Mouse (Mus musculus) liver, embryonic 14.5 days (tissue): ENCODE data around the gene Prkg1. TPM values are rescaled to one million over a fixed set of nuclear protein-coding genes. Genes with fewer than 3 reads are reported as not detected.

ENCODE experiments used
- ATAC-seq: fragments of 200-750 bp; cut with Nextera tagmentation; 2 replicates; pipeline ENCODE4 v1.8.0; 2017; ENCODE audit warnings: moderate number of reproducible peaks, mild to moderate bottlenecking, moderate library complexity; ENCODE audit not compliant: insufficient read depth
- DNase-seq, 3 experiments: peaks; one replicate each; pipeline ENCODE4 v3.0.0-alpha.2; 2012 to 2013; ENCODE audit warnings: low read depth in 3 of 3, low spot score in 3 of 3
- H3K27ac ChIP-seq: fragments of 300-500 bp; sonication (generic); 2 replicates; pipeline ENCODE4 v1.5.1; 2014; ENCODE audit warnings: moderate library complexity, mild to moderate bottlenecking, control low read depth, inconsistent platforms
- H3K27me3 ChIP-seq: fragments of 300-500 bp; sonication (generic); 2 replicates; pipeline ENCODE4 v1.6.1; 2014; ENCODE audit warnings: mild to moderate bottlenecking, low read length, moderate library complexity; ENCODE audit not compliant: control insufficient read depth, insufficient read depth
- H3K36me3 ChIP-seq: fragments of 300-500 bp; sonication (generic); replicated peaks from 2 replicates; pipeline ENCODE4 v1.6.1; 2014; ENCODE audit warnings: low read depth; ENCODE audit not compliant: control insufficient read depth, insufficient read depth
- H3K4me1 ChIP-seq, 2 experiments: fragments of 200-500 bp in 1 of 2; fragments of 300-500 bp in 1 of 2; sonication (generic) in 1 of 2; replicated peaks; 2 replicates each; pipeline ENCODE4 v1.6.1; 2012 to 2014; ENCODE audit warnings: antibody characterized with exemption in 1 of 2, inconsistent platforms in 1 of 2, low read length in 1 of 2; ENCODE audit not compliant: control insufficient read depth in 2 of 2, insufficient read depth in 2 of 2
- H3K4me2 ChIP-seq: fragments of 300-500 bp; sonication (generic); 2 replicates; pipeline ENCODE4 v1.6.1; 2014; ENCODE audit warnings: low read depth, mild to moderate bottlenecking, control low read depth, moderate library complexity
- H3K4me3 ChIP-seq, 2 experiments: fragments of 200-500 bp in 1 of 2; fragments of 300-500 bp in 1 of 2; sonication (generic) in 1 of 2; 2 replicates each; pipeline ENCODE4 v1.5.1; 2012 to 2014; ENCODE audit warnings: low read depth in 2 of 2, low read length in 2 of 2, mild to moderate bottlenecking in 2 of 2, control low read depth in 1 of 2, inconsistent platforms in 1 of 2, moderate library complexity in 1 of 2; ENCODE audit not compliant: insufficient read depth in 1 of 2
- H3K9ac ChIP-seq: fragments of 300-500 bp; sonication (generic); replicated peaks from 2 replicates; pipeline ENCODE4 v1.6.1; 2014; ENCODE audit warnings: mild to moderate bottlenecking, control low read depth, moderate library complexity
- H3K9me3 ChIP-seq: fragments of 300-500 bp; sonication (generic); 2 replicates; pipeline ENCODE4 v1.6.1; 2016; ENCODE audit warnings: low read length, mixed read lengths; ENCODE audit not compliant: control insufficient read depth
- CTCF ChIP-seq: IDR thresholded peaks from 2 replicates; pipeline ENCODE4 v1.5.1; 2016; ENCODE audit warnings: antibody characterized with exemption, low read depth, control low read depth
- EP300 ChIP-seq: IDR thresholded peaks from 2 replicates; pipeline ENCODE4 v1.6.1; 2016; ENCODE audit warnings: antibody characterized with exemption, low read depth
- WGBS: fragments of 180-500 bp; shearing (Covaris S2); extraction: QIAGEN DNeasy Blood & Tissue Kit; methylation state at CpG from one replicate; pipeline ENCODE4 v1.1.7; 2014; ENCODE audit not compliant: insufficient replicate concordance; 5-methylcytosine and 5-hydroxymethylcytosine counted together
- polyA plus RNA-seq, 2 experiments: library from polyadenylated mRNA; depleted of rRNA in 1 of 2; stranded (reverse) in 1 of 2; unstranded in 1 of 2; fragments of >200 nt; fragmentation: Nextera tagmentation in 1 of 2; extraction: Ambion mirVana in 1 of 2; gene quantifications; 2 replicates each; pipeline versions ENCODE4 v1.2.1 to v1.2.3; 2012 to 2014

The Prkg1 gene
- polyA plus RNA-seq (2012; rRNA removed) (0.40 and 0.50 TPM in 2 replicates), polyA plus RNA-seq (2014; fragmentation: Nextera tagmentation; extraction: Ambion mirVana) (0.47 and 0.92 TPM in 2 replicates)

- Histone ChIP-seq H3K4me1 (peaks cover 0 to 8% of the 10 kb centered on the region in 2 experiments; a peak in 3 of 4 replicates), H3K36me3 (no peaks in the 10 kb centered on the region), H3K9ac (peak within 1 kb of the TSS; percentile 9), H3K9me3 (no peaks in the 10 kb centered on the region), H3K4me2 (peak within 1 kb of the TSS; percentile 83), H3K4me3 (peak within 1 kb of the TSS; percentile 26 to 59), H3K27ac (no peak within 1 kb of the TSS), H3K27me3 (peaks cover 34% of the 10 kb centered on the region)
- ATAC-seq (0 out of 2 replicates have a peak, but pooled peaks have one; percentile 31), DNase-seq (no peak)
- TF ChIP-seq EP300, result no peak
- TF ChIP-seq CTCF, result no peak
- under 1% methylated on average over 23 of the region's 23 CpGs for WGBS
These were observed at the start of gene Prkg1 for GRCm38 (mm10) chr19:31764801-31765340. Prkg1 (minus strand) TSS chr19:31765033.

GRCm38 (mm10) chr19:31813087-31813486 is 48.3 kb upstream of the Prkg1 start:
- ATAC-seq (no peak), DNase-seq (no peak)
- no peak overlapping the region for H3K9ac ChIP-seq
- H3K27me3 ChIP-seq, result no peaks in the 10 kb centered on the region
- TF ChIP-seq CTCF, result no peak
- no peak for TF ChIP-seq EP300
- H3K4me1 ChIP-seq, result no peaks in the 10 kb centered on the region
- no peak overlapping the region for H3K4me2 ChIP-seq
- WGBS, result 29% methylated on average over 4 of the region's 4 CpGs
- H3K4me3 ChIP-seq, result no peak overlapping the region
- H3K9me3 ChIP-seq, result no peaks in the 10 kb centered on the region
- no peak overlapping the region for H3K27ac ChIP-seq
- H3K36me3 ChIP-seq, result no peaks in the 10 kb centered on the region

DNA sequence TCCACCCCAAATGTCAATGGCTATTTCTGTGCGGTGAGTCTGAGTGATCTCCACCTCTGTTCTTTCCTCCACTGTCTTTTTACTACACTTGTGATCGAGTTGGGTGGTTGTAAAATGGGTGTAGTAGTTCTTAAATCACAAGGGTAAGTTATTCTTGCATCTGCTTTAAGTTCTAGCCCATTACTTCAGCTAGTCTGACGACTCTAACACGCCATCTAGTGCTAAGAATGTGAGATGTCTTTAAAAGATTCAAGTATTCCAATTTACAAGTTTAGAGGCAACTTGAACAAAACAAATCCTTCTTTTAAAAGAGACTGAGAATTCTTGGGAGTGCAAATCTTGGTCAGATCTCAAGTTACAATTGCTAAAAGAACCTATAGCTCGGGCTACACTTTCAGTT is 46.5 kb upstream of the Prkg1 start:
- Histone ChIP-seq H3K9ac (no peak overlapping the region), H3K27ac (no peak overlapping the region), H3K27me3 (no peaks in the 10 kb centered on the region), H3K4me3 (no peak overlapping the region), H3K4me1 (no peaks in the 10 kb centered on the region), H3K4me2 (no peak overlapping the region), H3K9me3 (no peaks in the 10 kb centered on the region), H3K36me3 (no peaks in the 10 kb centered on the region)
- TF ChIP-seq CTCF (peak; percentile 32; the same call in 1 of the 2 replicates), EP300 (no peak)
- no peak for ATAC-seq
- DNase-seq, result peak in 2 of 3 experiments; percentile 2 to 6
- WGBS, result 21% methylated on average over 5 of the region's 5 CpGs

DNA sequence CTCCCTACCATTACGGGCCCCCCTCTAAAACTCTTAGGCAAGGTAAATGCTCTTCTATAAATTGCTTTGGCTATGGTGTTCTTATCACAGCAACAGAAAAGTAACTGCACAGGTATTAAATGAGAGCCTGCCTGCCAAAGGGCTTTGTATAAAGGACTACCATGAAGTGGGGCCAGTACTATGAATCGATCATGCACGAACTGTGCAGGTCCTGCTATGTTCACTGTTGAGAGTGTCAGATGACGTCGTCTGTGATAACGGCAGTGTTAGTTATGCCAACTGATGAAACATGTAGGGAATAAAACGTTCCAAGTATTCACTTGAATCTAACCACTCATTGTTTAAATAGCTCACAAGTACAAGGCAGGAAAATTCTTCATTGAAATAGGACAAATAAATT is 40.6 kb upstream of the Prkg1 start:
- H3K9me3 ChIP-seq, result no peaks in the 10 kb centered on the region
- H3K4me2 ChIP-seq, result no peak overlapping the region
- TF ChIP-seq CTCF (no peak), EP300 (no peak)
- no peak for ATAC-seq
- WGBS, result 61% methylated on average over 7 of the region's 7 CpGs
- H3K9ac ChIP-seq, result no peak overlapping the region
- H3K36me3 ChIP-seq, result no peaks in the 10 kb centered on the region
- no peaks in the 10 kb centered on the region for H3K27me3 ChIP-seq
- no peak for DNase-seq
- no peak overlapping the region for H3K27ac ChIP-seq
- no peak overlapping the region for H3K4me3 ChIP-seq
- H3K4me1 ChIP-seq, result no peaks in the 10 kb centered on the region

- Histone ChIP-seq H3K9ac (no peak overlapping the region), H3K27me3 (no peaks in the 10 kb centered on the region), H3K9me3 (no peaks in the 10 kb centered on the region), H3K36me3 (no peaks in the 10 kb centered on the region), H3K27ac (no peak overlapping the region), H3K4me1 (no peaks in the 10 kb centered on the region), H3K4me3 (no peak overlapping the region), H3K4me2 (no peak overlapping the region)
- no peak for TF ChIP-seq EP300
- TF ChIP-seq CTCF, result no peak
- ATAC-seq, result no peak
- no peak for DNase-seq
- WGBS, result 66% methylated on average over 9 of the region's 9 CpGs
These were observed 30.7 kb upstream of the Prkg1 start for GRCm38 (mm10) chr19:31795485-31796046.
